Mouse (Mus musculus) liver, adult 2 months (tissue): Measurements from ENCODE around the gene Fbxo40.

Source experiments
- CTCF ChIP-seq: fragments of 200-500 bp; IDR thresholded peaks from 2 replicates; pipeline ENCODE4 v1.5.1; 2011; ENCODE audit warnings: low read depth, low read length, control low read depth
- POLR2A ChIP-seq: fragments of 200-500 bp; IDR thresholded peaks from 2 replicates; pipeline ENCODE4 v1.6.1; 2011; ENCODE audit warnings: low read length, control low read depth; ENCODE audit not compliant: insufficient read depth; ENCODE audit errors: extremely low read depth

DNA sequence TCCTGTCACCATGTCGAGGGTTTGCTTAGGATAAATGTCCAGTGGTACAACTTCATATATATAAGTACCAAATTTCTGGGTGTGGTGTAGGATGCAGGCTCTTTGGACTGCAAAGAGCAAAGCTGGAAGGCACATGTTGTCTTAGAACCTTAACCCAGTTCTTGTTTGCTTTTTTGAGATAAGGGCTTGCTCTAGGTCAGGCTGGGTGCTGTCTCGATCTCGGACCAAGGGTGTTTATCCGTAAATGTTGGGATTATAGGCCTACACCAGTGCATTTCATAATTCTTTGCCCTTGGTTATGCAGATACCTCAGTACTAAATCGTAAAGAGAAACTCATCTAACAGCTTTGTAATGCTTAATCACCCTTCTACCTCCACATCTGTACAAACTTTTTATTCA lies 22.1 kb upstream of the Fbxo40 start:
- TF ChIP-seq CTCF (no peak), POLR2A (no peak)
